Mouse (Mus musculus) testis, postnatal 14 days (tissue): ENCODE measurements around the gene Zfp462.
"Not testable (repeated sequence)": the region's sequence is repeated elsewhere in the genome, so short reads cannot be mapped to it uniquely, and the experiment has no call there.

Source experiments
- DNase-seq: peaks from one replicate; pipeline ENCODE4 v3.0.0; 2021; ENCODE audit warnings: low spot score

Zfp462 gene

DNA sequence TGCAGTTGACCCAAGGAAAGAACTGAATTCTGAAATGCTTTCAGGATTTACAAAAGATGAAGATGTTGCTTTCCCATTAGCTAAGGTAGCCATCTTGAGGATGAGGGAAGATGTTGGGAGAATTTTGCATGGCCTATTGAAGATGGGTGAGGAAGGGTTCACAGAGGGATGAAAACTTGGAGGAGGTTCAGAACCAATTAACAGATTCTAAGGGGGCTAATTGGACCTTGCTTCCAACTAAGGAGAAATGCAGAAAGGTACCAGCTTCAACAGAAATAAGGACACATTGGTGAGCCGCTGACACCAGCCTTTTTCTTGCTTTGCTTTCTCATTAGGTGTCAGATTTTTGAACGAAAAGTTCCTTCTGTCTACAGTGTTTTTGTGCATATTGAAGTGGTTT, 6.0 kb downstream of the Zfp462 start:
- no peak for DNase-seq

DNA sequence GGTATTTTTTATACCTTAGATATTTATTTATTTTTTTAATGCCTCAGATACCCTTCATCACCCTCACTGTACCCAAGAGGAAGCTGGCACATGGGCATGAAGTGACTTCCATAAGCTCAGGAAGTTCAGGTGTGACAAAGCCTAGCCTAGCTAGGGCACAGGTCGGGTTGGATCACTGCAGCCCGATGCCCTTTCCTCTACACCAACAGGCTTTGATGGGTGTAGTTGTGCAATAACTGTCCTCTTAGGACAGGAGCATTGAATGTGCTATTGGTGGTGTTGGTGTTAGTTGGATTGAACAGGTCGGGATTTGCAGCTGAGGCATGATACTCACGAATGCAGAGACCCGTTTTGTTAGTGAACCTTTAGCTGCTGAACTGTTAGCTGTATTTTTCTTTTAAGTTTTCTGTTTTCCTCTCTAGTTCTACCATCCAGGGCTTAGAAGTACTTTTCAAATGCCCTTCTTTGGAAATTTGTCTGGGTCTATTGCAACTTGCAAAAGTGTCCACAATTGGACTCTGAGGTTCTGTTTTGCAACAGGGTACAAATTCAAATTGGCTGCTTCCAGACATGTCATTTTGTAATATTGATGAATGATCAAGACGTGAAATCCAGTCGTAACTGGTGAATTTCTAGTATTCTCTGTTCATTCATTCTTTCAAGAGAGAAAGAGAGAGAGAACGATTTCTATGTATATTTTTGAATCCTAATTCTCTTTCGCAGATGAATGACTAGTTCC, 9.0 kb downstream of the Zfp462 start:
- no peak for DNase-seq

GRCm38 (mm10) chr4:54954455-54954854, 9.6 kb downstream of the Zfp462 start:
- no peak for DNase-seq

- DNase-seq: no peak
Observed at GRCm38 (mm10) chr4:54960776-54961175, 15.9 kb downstream of the Zfp462 start.

DNA sequence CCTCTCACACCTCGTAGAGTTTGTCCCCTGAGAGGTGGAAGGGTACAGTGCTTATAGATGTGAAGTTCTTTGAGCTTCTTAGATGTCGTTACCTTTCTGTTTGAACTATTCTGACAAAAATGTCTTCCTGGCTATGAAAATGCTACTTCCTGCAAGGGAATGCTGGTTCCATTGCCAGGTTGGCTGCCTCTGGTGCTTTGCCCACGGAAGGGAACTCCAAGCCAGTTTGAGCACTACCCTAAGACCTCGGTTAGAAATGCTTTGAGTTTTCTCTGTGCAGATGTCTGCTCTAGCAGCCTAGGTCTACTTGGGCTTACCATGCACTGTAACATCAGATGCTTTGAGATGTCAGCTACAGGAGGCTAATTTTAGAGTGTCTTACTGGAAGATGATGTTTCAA, 17.3 kb downstream of the Zfp462 start:
- no peak for DNase-seq

- DNase-seq: no peak
Observed at GRCm38 (mm10) chr4:54963551-54963950, 18.7 kb downstream of the Zfp462 start.

DNA sequence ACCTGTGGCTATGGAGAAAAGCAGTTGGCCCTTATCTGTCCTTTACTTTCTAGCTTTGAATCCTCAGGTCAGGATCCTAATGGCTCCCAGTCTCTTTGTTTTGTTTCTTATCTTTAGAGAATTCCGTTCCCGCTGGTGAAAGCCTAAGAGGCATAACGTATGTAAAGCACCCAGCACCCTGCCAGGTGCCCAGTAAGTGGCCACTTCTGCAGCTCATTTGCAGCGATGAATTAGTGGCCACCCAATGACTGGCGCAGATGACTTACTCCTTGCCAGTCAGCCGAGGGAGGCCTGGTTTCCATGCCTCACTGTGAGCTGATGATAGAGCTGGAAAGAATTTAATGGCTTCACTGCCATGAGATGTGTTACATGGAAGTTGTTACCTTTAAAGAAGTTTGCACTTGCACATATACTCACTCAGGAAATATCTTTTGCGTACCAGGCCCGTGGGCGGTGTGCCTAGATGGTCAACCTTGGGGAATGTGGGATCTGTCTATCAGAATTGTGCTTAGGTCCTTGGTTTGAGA, 20.4 kb downstream of the Zfp462 start:
- DNase-seq: no peak

- no peak for DNase-seq
Observed at GRCm38 (mm10) chr4:54966161-54966806, 21.4 kb downstream of the Zfp462 start.

DNA sequence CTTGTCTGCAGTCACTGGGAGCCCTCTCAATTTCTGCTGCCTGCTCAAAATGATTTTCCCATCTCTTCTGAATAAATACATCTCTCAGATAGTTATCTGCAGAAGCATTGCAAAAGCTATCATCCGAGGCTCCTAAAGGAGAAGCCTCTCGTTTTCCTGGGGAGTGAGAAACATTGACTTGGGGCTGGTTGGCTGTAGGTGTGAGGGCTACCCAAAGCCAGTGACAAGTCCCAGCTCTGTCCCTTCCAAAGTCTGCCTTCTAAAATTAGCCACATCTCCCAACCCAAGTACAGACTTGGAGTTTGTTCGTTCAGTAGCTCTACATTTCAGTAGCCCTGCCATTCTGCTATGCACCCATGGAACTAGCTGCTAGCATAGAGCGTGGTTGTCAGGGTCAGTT, 22.3 kb downstream of the Zfp462 start:
- no peak for DNase-seq

- DNase-seq: peak; percentile 83
Observed at GRCm38 (mm10) chr4:54967721-54968120, 22.9 kb downstream of the Zfp462 start.

- no peak for DNase-seq
Observed at GRCm38 (mm10) chr4:54969671-54970295, 24.9 kb downstream of the Zfp462 start.

DNA sequence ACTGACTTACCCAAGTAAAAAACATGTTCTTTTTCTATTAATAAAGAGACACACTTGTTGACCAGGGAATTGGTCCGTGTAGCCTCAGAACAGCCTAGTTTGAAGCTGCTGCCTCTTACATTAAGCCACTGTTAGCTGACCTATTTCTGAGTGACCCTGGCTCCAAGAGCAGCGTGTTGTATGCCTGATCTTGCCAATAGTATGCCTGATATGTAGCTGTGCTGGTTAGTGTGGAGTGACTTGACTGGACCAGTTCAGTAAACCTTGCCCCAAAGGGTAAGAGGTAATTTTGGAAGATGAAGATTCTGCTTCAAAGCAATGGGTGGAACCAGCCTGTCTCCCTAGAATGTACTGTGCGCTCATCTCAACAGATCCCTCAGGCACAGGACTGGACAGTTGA, 26.5 kb downstream of the Zfp462 start:
- no peak for DNase-seq

- no peak for DNase-seq
Observed at GRCm38 (mm10) chr4:54972096-54972495, 27.2 kb downstream of the Zfp462 start.

GRCm38 (mm10) chr4:54972827-54973560, 28.1 kb downstream of the Zfp462 start:
- DNase-seq: no peak

DNA sequence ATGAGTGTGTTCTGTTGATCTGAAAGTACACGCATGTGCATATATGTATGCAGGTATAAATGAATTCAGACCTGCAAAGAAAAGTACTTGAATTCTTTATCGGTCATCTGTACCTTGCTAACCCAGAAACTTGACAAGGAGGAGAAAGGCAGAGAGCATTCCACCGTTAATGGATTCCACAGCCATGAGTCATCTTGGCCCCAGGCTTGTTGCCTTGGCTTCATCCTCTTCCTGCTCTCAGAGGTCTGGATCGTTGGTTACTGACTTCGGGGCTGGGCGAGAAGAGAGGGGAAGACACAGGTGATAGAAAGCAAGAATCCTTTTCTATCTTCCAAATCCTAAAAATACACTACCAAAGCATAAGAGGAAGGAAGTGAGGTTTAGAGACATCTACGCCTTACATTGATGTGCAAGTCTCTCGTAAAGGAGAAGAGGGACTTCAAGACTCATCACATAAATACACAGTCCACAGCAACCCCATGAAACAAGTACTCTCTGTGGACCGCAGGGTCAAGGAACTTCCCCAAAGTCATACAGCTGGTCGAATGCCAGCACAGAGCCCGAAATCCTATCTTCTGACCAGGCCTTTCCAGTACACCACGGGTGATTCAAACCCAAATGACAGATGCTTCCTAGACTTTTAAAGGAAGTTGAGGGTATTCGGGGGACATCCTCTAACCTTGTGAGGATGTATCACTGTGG, 35.1 kb downstream of the Zfp462 start:
- peak; percentile 24 for DNase-seq

DNA sequence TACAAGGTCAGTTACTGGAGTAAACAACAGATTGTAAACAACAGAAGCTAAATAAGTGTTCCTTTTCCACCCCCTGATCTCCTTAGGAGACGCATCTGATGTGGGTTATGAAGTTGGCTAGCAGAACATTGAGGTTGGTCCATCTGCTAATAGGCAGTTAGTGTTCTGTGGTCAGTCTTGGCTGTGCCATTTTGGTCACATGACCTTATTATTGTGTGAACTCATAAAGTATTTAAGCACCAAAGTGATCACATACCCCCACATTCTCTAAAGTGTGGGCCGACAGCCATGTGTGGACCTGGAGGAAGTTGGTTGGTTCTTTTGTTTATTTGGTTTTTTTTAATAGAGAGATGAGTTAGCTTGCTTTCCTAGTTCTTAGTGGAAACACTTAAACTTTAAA, 39.7 kb downstream of the Zfp462 start:
- DNase-seq: no peak

GRCm38 (mm10) chr4:54986671-54987070, 41.8 kb downstream of the Zfp462 start:
- no peak for DNase-seq

DNA sequence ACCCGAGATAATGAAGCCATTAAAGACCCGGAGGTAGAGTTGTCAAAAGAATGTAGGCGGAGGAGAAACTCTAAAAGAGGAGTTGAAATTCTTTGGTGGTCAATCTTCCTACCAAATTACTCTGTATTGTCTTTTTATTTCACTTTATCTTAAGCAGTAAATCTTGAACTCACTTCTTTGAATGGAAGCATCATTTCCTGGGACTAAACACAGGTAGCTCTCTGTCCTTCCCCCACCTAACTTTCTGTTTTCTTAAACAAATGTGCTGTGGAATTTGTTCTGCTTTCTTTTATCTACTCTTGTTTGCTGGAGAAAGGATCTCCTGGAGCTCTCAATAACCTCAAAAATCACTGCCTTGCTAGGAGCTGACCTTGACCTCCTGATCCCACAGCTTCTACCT, 42.4 kb downstream of the Zfp462 start:
- DNase-seq: no peak

DNA sequence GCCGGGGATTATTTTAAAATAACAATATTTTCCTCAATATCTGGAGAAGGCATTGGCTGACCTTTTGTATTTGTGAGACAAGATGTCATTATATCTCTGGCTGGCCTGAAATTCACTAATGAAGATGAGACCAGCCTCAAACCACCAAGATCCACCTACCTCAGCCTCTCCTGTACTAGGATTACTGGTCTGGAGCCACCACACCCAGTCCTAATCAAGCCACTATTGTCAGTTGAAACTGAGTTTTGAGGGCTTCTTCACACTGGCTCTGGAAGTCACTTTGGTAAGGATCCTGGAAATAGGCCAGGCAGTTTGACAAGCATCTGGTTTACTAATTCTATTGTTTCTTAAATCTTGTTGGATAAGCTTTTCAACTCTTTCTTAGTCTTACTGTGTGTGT, 43.1 kb downstream of the Zfp462 start:
- DNase-seq: no peak

DNA sequence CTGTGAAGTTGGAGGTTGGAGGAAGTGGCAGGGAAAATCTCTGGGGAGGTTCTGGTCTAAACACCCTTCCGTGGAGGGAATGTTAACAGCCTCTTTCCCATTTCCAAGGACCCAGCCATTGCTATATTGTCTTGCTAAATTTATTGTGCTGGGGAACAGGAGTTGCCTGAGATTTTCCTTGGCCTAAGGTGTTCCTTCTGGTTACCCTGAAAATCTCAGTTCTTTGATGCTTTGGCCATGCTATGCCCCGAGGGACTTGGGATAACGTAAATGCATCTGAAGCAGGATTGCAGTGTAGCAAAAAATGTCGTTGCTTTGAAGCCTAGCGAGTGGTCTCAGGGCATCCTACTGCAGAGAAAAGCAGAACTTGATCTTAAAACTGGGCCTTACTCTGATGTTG, 47.1 kb downstream of the Zfp462 start:
- DNase-seq: no peak

DNA sequence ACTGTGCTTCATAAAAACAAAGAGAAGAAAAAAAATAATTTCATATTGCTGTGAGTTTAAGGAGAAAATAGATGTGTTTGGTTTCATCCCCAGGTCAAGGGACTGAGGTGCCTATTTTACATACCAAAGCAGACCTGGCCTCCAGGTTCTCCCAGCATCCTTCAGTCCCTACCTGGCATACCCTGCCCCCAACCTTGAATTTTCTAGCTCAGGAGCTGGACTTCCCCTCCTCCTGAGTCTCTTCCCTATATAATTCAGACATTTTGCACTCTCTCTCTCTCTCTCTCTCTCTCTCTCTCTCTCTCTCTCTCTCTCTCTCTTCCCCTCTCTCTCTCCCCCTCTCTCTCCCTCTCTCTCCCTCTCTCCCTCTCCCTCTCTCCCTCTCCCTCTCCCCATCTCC, 48.2 kb downstream of the Zfp462 start:
- DNase-seq: not testable (repeated sequence)

DNA sequence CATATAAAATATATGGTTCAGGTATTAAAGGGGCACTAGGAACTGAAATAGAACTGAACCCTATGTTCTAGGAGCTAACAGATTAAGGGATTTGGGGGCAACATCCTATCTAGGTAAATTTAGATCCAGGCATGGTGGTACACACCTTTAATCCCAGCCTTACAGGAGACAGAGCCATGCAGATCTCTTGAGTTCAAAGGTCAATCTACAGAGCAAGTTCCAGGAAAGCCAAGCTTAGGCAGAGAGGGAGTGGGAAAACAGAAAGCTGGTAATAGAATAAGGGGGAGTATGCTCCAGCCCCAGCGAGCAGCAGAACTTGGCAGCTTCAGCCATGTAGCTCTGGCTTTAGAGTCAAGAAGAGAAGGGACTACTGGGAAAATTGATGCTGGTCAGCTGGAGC, 50.4 kb downstream of the Zfp462 start:
- DNase-seq: no peak
